In the genomic region with DNA sequence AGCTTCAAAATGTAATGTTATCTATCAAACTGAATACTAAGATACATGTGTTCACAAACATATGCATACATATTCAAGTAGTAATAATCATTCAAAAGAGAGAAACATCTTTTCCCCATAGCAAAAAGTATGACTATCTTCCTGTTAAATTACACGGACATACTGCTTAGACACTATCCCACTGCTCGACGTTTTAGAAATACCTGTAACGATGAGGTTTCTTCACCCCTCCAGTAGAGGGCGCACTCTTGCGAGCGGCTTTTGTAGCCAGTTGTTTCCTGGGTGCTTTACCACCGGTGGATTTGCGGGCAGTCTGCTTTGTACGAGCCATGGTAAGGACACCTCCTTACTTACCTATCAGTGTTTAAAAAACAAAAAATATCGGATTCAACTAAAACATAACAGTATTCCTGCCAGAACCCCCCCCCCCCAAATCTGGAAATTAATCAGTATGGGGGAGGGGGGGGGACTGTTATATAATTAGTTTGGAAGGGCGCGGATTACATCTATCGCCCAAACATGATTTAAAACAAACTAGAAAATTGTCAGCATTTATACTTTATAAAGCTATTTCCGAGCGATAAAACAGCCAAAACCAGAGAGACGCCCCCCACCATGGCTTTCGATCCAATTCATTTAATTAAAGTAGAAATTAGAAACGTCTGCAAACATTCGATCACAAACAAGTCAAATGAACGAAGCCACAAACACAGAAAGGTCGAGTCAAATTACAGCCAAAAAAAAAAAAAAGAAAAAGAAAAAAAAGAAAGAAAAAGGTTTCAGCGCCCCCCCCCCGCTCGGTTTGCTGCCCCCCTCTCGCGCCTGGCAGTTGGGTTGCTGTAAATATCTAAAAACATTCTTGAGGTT, we compare ENCODE assay signal across 8 mouse cellular contexts. TPM values are rescaled to one million over a fixed set of nuclear protein-coding genes. Genes with fewer than 3 reads are reported as not detected.
A peak's percentile ranks its signal among the peaks of the same experiment; 100 is the strongest.
DNase-seq lines count a peak whose midpoint lies in the region; ATAC-seq and TF ChIP-seq lines count a peak whose summit lies in the region.

No protein-coding gene starts in this region.

- no peak for TF ChIP-seq EP300 in ES-Bruce4 (IDR thresholded peaks at IDR 0.05; ENCODE audit: insufficient read depth, low read depth, low read length)

- H3K36me3 ChIP-seq in ES-Bruce4 (ENCODE audit: control insufficient read depth, insufficient read depth, low read length, poor library complexity, severe bottlenecking) = peaks cover 34% of the 10 kb centered on the region
- peaks cover 28% of the 10 kb centered on the region for H3K36me3 ChIP-seq in embryonic facial prominence, embryonic 15.5 days
- H3K36me3 ChIP-seq in kidney, embryonic 14.5 days (ENCODE audit: control insufficient read depth, insufficient read depth, low read length) = peaks cover 36% of the 10 kb centered on the region
- peaks cover 32% of the 10 kb centered on the region for H3K36me3 ChIP-seq in midbrain, embryonic 12.5 days

- WGBS in embryonic facial prominence, embryonic 15.5 days = 2% methylated on average over 27 of the region's 27 CpGs
- WGBS in kidney, embryonic 14.5 days = 3% methylated on average over 27 of the region's 27 CpGs
- 4% methylated on average over 27 of the region's 27 CpGs for WGBS in midbrain, embryonic 12.5 days

- peak; percentile 49 for DNase-seq in kidney, adult 11 months
- no peak for DNase-seq in kidney, postnatal 14 days
- no peak for DNase-seq in cerebellum, adult 9-10 months
- DNase-seq in layer of hippocampus, postnatal 36 days = no peak

- peak overlapping the region; percentile 86 for H3K4me3 ChIP-seq in ES-Bruce4 (ENCODE audit: low read depth, low read length)
- H3K4me3 ChIP-seq in embryonic facial prominence, embryonic 15.5 days (replicated peaks) = peak overlapping the region; percentile 78
- H3K4me3 ChIP-seq in kidney, embryonic 14.5 days (ENCODE audit: low read length) = peak overlapping the region; percentile 95
- peak overlapping the region; percentile 77 for H3K4me3 ChIP-seq in midbrain, embryonic 12.5 days

- H3K27me3 ChIP-seq in ES-Bruce4 (ENCODE audit: control insufficient read depth, insufficient read depth, low read length, poor library complexity, severe bottlenecking) = no peaks in the 10 kb centered on the region
- no peaks in the 10 kb centered on the region for H3K27me3 ChIP-seq in embryonic facial prominence, embryonic 15.5 days
- H3K27me3 ChIP-seq in kidney, embryonic 14.5 days (ENCODE audit: control insufficient read depth, insufficient read depth, low read length) = no peaks in the 10 kb centered on the region
- H3K27me3 ChIP-seq in midbrain, embryonic 12.5 days = no peaks in the 10 kb centered on the region

- H3K9ac ChIP-seq in ES-Bruce4 (ENCODE audit: low read depth, poor library complexity, severe bottlenecking) = peak overlapping the region; percentile 99
- peak overlapping the region; percentile 99 for H3K9ac ChIP-seq in embryonic facial prominence, embryonic 15.5 days
- peak overlapping the region; percentile 99 for H3K9ac ChIP-seq in kidney, embryonic 14.5 days (ENCODE audit: low read depth, low read length)
- peak overlapping the region; percentile 100 for H3K9ac ChIP-seq in midbrain, embryonic 12.5 days (replicated peaks)

- peak overlapping the region; percentile 49 for H3K4me2 ChIP-seq in embryonic facial prominence, embryonic 15.5 days (replicated peaks)
- H3K4me2 ChIP-seq in kidney, embryonic 14.5 days (replicated peaks; ENCODE audit: low read depth, low read length) = peak overlapping the region; percentile 46
- peak overlapping the region; percentile 49 for H3K4me2 ChIP-seq in midbrain, embryonic 12.5 days (replicated peaks)

- H3K9me3 ChIP-seq in ES-Bruce4 (replicated peaks; ENCODE audit: control insufficient read depth, insufficient read depth, low read length, poor library complexity, severe bottlenecking) = no peaks in the 10 kb centered on the region
- H3K9me3 ChIP-seq in embryonic facial prominence, embryonic 15.5 days (replicated peaks) = no peaks in the 10 kb centered on the region
- H3K9me3 ChIP-seq in kidney, embryonic 14.5 days (ENCODE audit: control insufficient read depth, low read length) = no peaks in the 10 kb centered on the region
- no peaks in the 10 kb centered on the region for H3K9me3 ChIP-seq in midbrain, embryonic 12.5 days

- no peak for TF ChIP-seq CTCF in ES-Bruce4 (IDR thresholded peaks at IDR 0.05; ENCODE audit: low read depth, low read length)

- TF ChIP-seq POLR2A in ES-Bruce4 (IDR thresholded peaks at IDR 0.05; ENCODE audit: insufficient read depth, low read length) = no peak

- no peaks in the 10 kb centered on the region for H3K4me1 ChIP-seq in ES-Bruce4 (ENCODE audit: control insufficient read depth, insufficient read depth, low read length)
- H3K4me1 ChIP-seq in embryonic facial prominence, embryonic 15.5 days = peaks cover 43% of the 10 kb centered on the region
- H3K4me1 ChIP-seq in kidney, embryonic 14.5 days (ENCODE audit: control insufficient read depth, insufficient read depth, low read length) = peaks cover 6% of the 10 kb centered on the region; the same call in 1 of the 2 replicates
- peaks cover 36% of the 10 kb centered on the region for H3K4me1 ChIP-seq in midbrain, embryonic 12.5 days

- no peak overlapping the region for H3K27ac ChIP-seq in ES-Bruce4 (ENCODE audit: insufficient read depth, low read length)
- H3K27ac ChIP-seq in embryonic facial prominence, embryonic 15.5 days (replicated peaks) = peak overlapping the region; percentile 100
- H3K27ac ChIP-seq in kidney, embryonic 14.5 days (ENCODE audit: low read depth, low read length) = peak overlapping the region; percentile 99
- peak overlapping the region; percentile 99 for H3K27ac ChIP-seq in midbrain, embryonic 12.5 days (replicated peaks)

- ATAC-seq in embryonic facial prominence, embryonic 15.5 days (ENCODE audit: insufficient number of reproducible peaks, low FRiP score, low TSS enrichment, low read depth) = no peak
- no peak for ATAC-seq in kidney, embryonic 14.5 days (ENCODE audit: low FRiP score, low TSS enrichment)
- no peak for ATAC-seq in midbrain, embryonic 12.5 days (ENCODE audit: low FRiP score, low read depth)

RNA-seq across cellular contexts. Expression of a gene that starts 1.9 kb away (rescaled TPM):
- polyA plus RNA-seq in ES-Bruce4 (2011; ENCODE audit: insufficient read depth, insufficient read length, low read depth, missing spikeins) = 679 and 698 TPM in 2 replicates
- 2,445 and 2,695 TPM in 2 replicates for polyA plus RNA-seq in embryonic facial prominence, embryonic 15.5 days (2015; fragmentation: Nextera tagmentation; extraction: Ambion mirVana)
- polyA plus RNA-seq in kidney, embryonic 14.5 days (2014; fragmentation: Nextera tagmentation; extraction: Ambion mirVana) = 2,845 and 3,531 TPM in 2 replicates
- polyA plus RNA-seq in midbrain, embryonic 12.5 days (2016; fragmentation: Nextera tagmentation; extraction: Ambion mirVana) = 3,369 and 3,552 TPM in 2 replicates
- 100 to 1,000 TPM; 365 to 366 TPM for total RNA-seq in layer of hippocampus, postnatal 36 days (2021)

RNA-seq across cellular contexts. Expression of a gene that starts 39.1 kb away (rescaled TPM):
- polyA plus RNA-seq in ES-Bruce4 (2011; ENCODE audit: insufficient read depth, insufficient read length, low read depth, missing spikeins) = 35.0 and 36.6 TPM in 2 replicates
- 37.5 and 38.9 TPM in 2 replicates for polyA plus RNA-seq in embryonic facial prominence, embryonic 15.5 days (2015; fragmentation: Nextera tagmentation; extraction: Ambion mirVana)
- polyA plus RNA-seq in kidney, embryonic 14.5 days (2014; fragmentation: Nextera tagmentation; extraction: Ambion mirVana) = 32.9 and 39.6 TPM in 2 replicates
- polyA plus RNA-seq in midbrain, embryonic 12.5 days (2016; fragmentation: Nextera tagmentation; extraction: Ambion mirVana) = 36.3 and 36.7 TPM in 2 replicates
- total RNA-seq in layer of hippocampus, postnatal 36 days (2021) = 10 to 100 TPM; 23.6 to 24.0 TPM
